Mouse (Mus musculus): ENCODE measurements around the gene Hook2. TPM values are rescaled to one million over a fixed set of nuclear protein-coding genes. Genes with fewer than 3 reads are reported as not detected.

Hook2 gene
- total and polyA plus RNA-seq, 2 experiments from 2014 or later, result 1.9 to 3.5 TPM

DNA sequence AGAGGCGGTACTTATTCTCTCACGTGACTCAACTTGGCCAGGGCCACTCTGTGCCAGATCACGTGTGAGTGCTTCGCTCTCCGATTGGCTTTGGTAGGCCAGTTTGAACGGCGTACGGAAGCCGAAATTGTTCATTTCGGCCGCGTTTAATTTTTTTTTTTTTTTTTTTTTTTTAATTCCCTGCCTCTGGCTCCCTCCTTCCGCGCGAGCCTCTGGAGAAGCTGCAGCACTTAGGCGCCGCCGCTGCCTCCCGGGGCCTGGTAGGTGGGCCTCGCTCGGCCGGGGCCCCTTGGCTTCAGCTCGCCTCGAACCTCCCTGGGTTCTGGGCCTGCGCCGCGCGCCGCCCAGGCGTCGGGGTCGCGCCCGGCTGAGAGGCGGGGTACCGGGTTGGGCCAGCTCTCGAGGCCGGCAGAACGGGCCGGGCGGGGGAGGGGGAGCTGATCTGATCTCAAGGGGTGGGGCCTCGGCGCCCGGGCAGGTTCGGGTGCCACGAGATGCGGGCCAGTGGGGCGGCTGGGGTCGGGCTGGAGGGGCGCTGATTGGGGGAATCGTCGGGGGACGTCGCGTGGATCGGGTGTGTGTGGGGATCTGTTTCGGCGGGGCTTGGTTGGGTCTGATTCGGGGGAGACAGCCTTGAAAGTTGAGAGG, 46.4 kb downstream of the Hook2 start, which contains the start of gene Tnpo2:
Tnpo2 (plus strand) TSS at position 198 of the 648 bp plus-strand sequence.
- TF ChIP-seq EP300 (IDR thresholded peaks at IDR 0.05; ENCODE audit: low read depth) (no peak), CTCF (IDR thresholded peaks at IDR 0.05; ENCODE audit: low read depth) (no peak)
- peak; percentile 95 for ATAC-seq (ENCODE audit: insufficient read depth, low read depth)
- H3K27ac ChIP-seq (ENCODE audit: low read depth), result peak within 1 kb of the TSS; percentile 96
- H3K36me3 ChIP-seq (replicated peaks; ENCODE audit: control insufficient read depth, insufficient read depth, low read length), result peaks cover 27% of the 10 kb centered on the region
- peak within 1 kb of the TSS; percentile 97 for H3K4me2 ChIP-seq (ENCODE audit: low read depth, low read length)
- no peaks in the 10 kb centered on the region for H3K9me3 ChIP-seq (replicated peaks; ENCODE audit: control insufficient read depth, low read length)
- peak within 1 kb of the TSS; percentile 76 for H3K4me3 ChIP-seq (ENCODE audit: low read depth, low read length)
- peak within 1 kb of the TSS; percentile 94 for H3K9ac ChIP-seq (replicated peaks; ENCODE audit: low read depth, low read length)
- no peaks in the 10 kb centered on the region for H3K27me3 ChIP-seq (ENCODE audit: control insufficient read depth, insufficient read depth, low read length)
- peaks cover 14% of the 10 kb centered on the region for H3K4me1 ChIP-seq (ENCODE audit: control insufficient read depth, insufficient read depth)
- WGBS, result under 1% methylated on average over 59 of the region's 59 CpGs
- DNase-seq (ENCODE audit: low spot score), result peak; percentile 98

- WGBS, result 1% methylated on average over 14 of the region's 14 CpGs
Measured at GRCm38 (mm10) chr8:85037366-85037680, 46.9 kb downstream of the Hook2 start.

DNA sequence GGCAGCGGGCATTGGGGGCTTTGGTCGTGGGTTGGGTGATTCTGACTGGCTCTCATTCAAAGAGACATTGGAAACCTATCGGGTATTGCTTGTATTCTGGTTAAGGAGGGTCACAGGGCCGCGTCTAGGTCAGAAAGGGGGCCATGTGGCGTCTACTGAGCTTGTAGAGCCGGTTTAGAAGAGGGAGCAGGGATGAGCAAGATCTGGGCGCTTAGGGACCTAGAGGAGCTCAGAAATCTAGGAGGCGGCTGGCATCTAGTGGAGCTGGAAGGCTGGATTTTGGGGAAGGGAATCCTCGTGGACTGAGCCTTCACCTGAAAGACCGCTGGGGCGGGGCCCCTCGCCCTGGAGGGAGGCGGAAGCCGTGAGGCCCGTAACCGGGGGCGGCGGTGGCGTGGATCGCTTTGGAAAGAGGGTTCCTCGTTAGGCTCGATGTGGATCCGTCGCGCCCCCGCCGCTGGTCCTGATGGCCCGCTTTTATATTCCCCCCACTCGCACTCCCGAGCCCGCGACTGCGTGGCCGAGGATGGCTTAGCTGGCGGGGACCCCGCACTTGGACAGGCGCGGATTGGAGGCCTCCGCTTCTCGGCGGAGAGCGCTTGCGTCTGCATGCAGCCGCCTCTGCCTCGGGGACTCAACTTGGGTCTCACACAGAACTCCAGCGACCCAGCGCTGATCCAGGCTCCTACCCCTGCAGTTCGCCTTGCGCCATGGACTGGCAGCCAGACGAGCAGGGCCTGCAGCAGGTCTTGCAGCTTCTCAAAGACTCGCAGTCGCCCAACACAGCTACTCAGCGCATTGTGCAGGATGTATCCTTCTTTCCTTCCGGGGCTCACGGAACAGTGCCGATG, 47.5 kb downstream of the Hook2 start:
- H3K27me3 ChIP-seq (ENCODE audit: control insufficient read depth, insufficient read depth, low read length), result no peaks in the 10 kb centered on the region
- no peak for TF ChIP-seq EP300 (IDR thresholded peaks at IDR 0.05; ENCODE audit: low read depth)
- no peak for TF ChIP-seq CTCF (IDR thresholded peaks at IDR 0.05; ENCODE audit: low read depth)
- peak overlapping the region; percentile 97 for H3K4me2 ChIP-seq (ENCODE audit: low read depth, low read length)
- H3K9ac ChIP-seq (replicated peaks; ENCODE audit: low read depth, low read length), result peak overlapping the region; percentile 94
- ATAC-seq (ENCODE audit: insufficient read depth, low read depth) (0 out of 2 replicates have a peak, but pooled peaks have one; percentile 2), DNase-seq (ENCODE audit: low spot score) (no peak)
- peak overlapping the region; percentile 76 for H3K4me3 ChIP-seq (ENCODE audit: low read depth, low read length)
- H3K36me3 ChIP-seq (replicated peaks; ENCODE audit: control insufficient read depth, insufficient read depth, low read length), result peaks cover 21% of the 10 kb centered on the region
- peak overlapping the region; percentile 96 for H3K27ac ChIP-seq (ENCODE audit: low read depth)
- no peaks in the 10 kb centered on the region for H3K9me3 ChIP-seq (replicated peaks; ENCODE audit: control insufficient read depth, low read length)
- peaks cover 14% of the 10 kb centered on the region for H3K4me1 ChIP-seq (ENCODE audit: control insufficient read depth, insufficient read depth)
- WGBS, result under 1% methylated on average over 54 of the region's 57 CpGs

More at GRCm38 (mm10) chr8:85037366-85037680, 46.9 kb downstream of the Hook2 start:
- Histone ChIP-seq H3K4me3 (ENCODE audit: low read depth, low read length) (peak overlapping the region; percentile 76), H3K4me2 (ENCODE audit: low read depth, low read length) (peak overlapping the region; percentile 97), H3K9ac (replicated peaks; ENCODE audit: low read depth, low read length) (peak overlapping the region; percentile 94), H3K36me3 (replicated peaks; ENCODE audit: control insufficient read depth, insufficient read depth, low read length) (peaks cover 24% of the 10 kb centered on the region), H3K27ac (ENCODE audit: low read depth) (peak overlapping the region; percentile 96), H3K9me3 (replicated peaks; ENCODE audit: control insufficient read depth, low read length) (no peaks in the 10 kb centered on the region), H3K4me1 (ENCODE audit: control insufficient read depth, insufficient read depth) (peaks cover 14% of the 10 kb centered on the region), H3K27me3 (ENCODE audit: control insufficient read depth, insufficient read depth, low read length) (no peaks in the 10 kb centered on the region)
- TF ChIP-seq EP300 (IDR thresholded peaks at IDR 0.05; ENCODE audit: low read depth) (no peak), CTCF (IDR thresholded peaks at IDR 0.05; ENCODE audit: low read depth) (no peak)
- peak; percentile 28 for ATAC-seq (ENCODE audit: insufficient read depth, low read depth)
- DNase-seq (ENCODE audit: low spot score), result peak; percentile 55

GRCm38 (mm10) chr8:85043619-85044018, 53.2 kb downstream of the Hook2 start:
- Histone ChIP-seq H3K27me3 (ENCODE audit: control insufficient read depth, insufficient read depth, low read length) (no peaks in the 10 kb centered on the region), H3K36me3 (replicated peaks; ENCODE audit: control insufficient read depth, insufficient read depth, low read length) (peaks cover 77% of the 10 kb centered on the region), H3K4me1 (ENCODE audit: control insufficient read depth, insufficient read depth) (peaks cover 3% of the 10 kb centered on the region; the same call in 1 of the 2 replicates), H3K9ac (replicated peaks; ENCODE audit: low read depth, low read length) (no peak overlapping the region), H3K9me3 (replicated peaks; ENCODE audit: control insufficient read depth, low read length) (no peaks in the 10 kb centered on the region), H3K4me3 (ENCODE audit: low read depth, low read length) (no peak overlapping the region), H3K4me2 (ENCODE audit: low read depth, low read length) (no peak overlapping the region), H3K27ac (ENCODE audit: low read depth) (no peak overlapping the region)
- no peak for DNase-seq (ENCODE audit: low spot score)
- no peak for ATAC-seq (ENCODE audit: insufficient read depth, low read depth)
- TF ChIP-seq CTCF (IDR thresholded peaks at IDR 0.05; ENCODE audit: low read depth), result no peak
- TF ChIP-seq EP300 (IDR thresholded peaks at IDR 0.05; ENCODE audit: low read depth), result no peak
- WGBS, result 92% methylated on average over 6 of the region's 6 CpGs

Other genes with a start within 250 kb of the Hook2 start
- 41.9 and 48.5 TPM in 2 replicates for gene Nfix, start 190.3 kb upstream of the Hook2 start, total RNA-seq (2014; rRNA removed; ENCODE audit: low replicate concordance)
- 18.2 TPM in 2 replicates for gene Nfix, start 190.3 kb upstream of the Hook2 start, polyA plus RNA-seq (2015; fragmentation: Nextera tagmentation; extraction: Ambion mirVana)
- 2.1 and 15.4 TPM in 2 replicates for gene Dand5, start 167.8 kb upstream of the Hook2 start, total RNA-seq (2014; rRNA removed; ENCODE audit: low replicate concordance)
- 6.2 and 8.0 TPM in 2 replicates for gene Dand5, start 167.8 kb upstream of the Hook2 start, polyA plus RNA-seq (2015; fragmentation: Nextera tagmentation; extraction: Ambion mirVana)
- 47.1 and 49.8 TPM in 2 replicates for gene Gadd45gip1, start 159.1 kb upstream of the Hook2 start, total RNA-seq (2014; rRNA removed; ENCODE audit: low replicate concordance)
- gene Gadd45gip1, start 159.1 kb upstream of the Hook2 start, polyA plus RNA-seq (2015; fragmentation: Nextera tagmentation; extraction: Ambion mirVana), result 48.1 and 50.0 TPM in 2 replicates
- 89.2 and 126 TPM in 2 replicates for gene Rad23a, start 149.9 kb upstream of the Hook2 start, total RNA-seq (2014; rRNA removed; ENCODE audit: low replicate concordance)
- 111 and 125 TPM in 2 replicates for gene Rad23a, start 149.9 kb upstream of the Hook2 start, polyA plus RNA-seq (2015; fragmentation: Nextera tagmentation; extraction: Ambion mirVana)
- gene Calr, start 143.7 kb upstream of the Hook2 start, total RNA-seq (2014; rRNA removed; ENCODE audit: low replicate concordance), result 211 and 235 TPM in 2 replicates
- 201 and 266 TPM in 2 replicates for gene Calr, start 143.7 kb upstream of the Hook2 start, polyA plus RNA-seq (2015; fragmentation: Nextera tagmentation; extraction: Ambion mirVana)
- 38.6 and 40.0 TPM in 2 replicates for gene Farsa, start 133.6 kb upstream of the Hook2 start, total RNA-seq (2014; rRNA removed; ENCODE audit: low replicate concordance)
- gene Farsa, start 133.6 kb upstream of the Hook2 start, polyA plus RNA-seq (2015; fragmentation: Nextera tagmentation; extraction: Ambion mirVana), result 36.3 and 38.3 TPM in 2 replicates
- 0.15 and 1.7 TPM in 2 replicates for gene Syce2, start 118.5 kb upstream of the Hook2 start, total RNA-seq (2014; rRNA removed; ENCODE audit: low replicate concordance)
- 9.7 and 11.8 TPM in 2 replicates for gene Syce2, start 118.5 kb upstream of the Hook2 start, polyA plus RNA-seq (2015; fragmentation: Nextera tagmentation; extraction: Ambion mirVana)
- gene Gcdh, start 96.7 kb upstream of the Hook2 start, total RNA-seq (2014; rRNA removed; ENCODE audit: low replicate concordance), result 45.5 and 52.8 TPM in 2 replicates
- gene Gcdh, start 96.7 kb upstream of the Hook2 start, polyA plus RNA-seq (2015; fragmentation: Nextera tagmentation; extraction: Ambion mirVana), result 33.0 and 33.5 TPM in 2 replicates
- gene Klf1, start 88.7 kb upstream of the Hook2 start, total RNA-seq (2014; rRNA removed; ENCODE audit: low replicate concordance), result not detected in 2 replicates
- gene Klf1, start 88.7 kb upstream of the Hook2 start, polyA plus RNA-seq (2015; fragmentation: Nextera tagmentation; extraction: Ambion mirVana), result 0.27 and 0.56 TPM in 2 replicates
- 6.0 and 11.0 TPM in 2 replicates for gene Dnase2a, start 82.0 kb upstream of the Hook2 start, total RNA-seq (2014; rRNA removed; ENCODE audit: low replicate concordance)
- 4.6 and 5.6 TPM in 2 replicates for gene Dnase2a, start 82.0 kb upstream of the Hook2 start, polyA plus RNA-seq (2015; fragmentation: Nextera tagmentation; extraction: Ambion mirVana)
- 0.08 TPM in 1 of 2 replicates, not detected in the other for gene Mast1, start 53.2 kb upstream of the Hook2 start, total RNA-seq (2014; rRNA removed; ENCODE audit: low replicate concordance)
- gene Mast1, start 53.2 kb upstream of the Hook2 start, polyA plus RNA-seq (2015; fragmentation: Nextera tagmentation; extraction: Ambion mirVana), result 0.05 TPM in 1 of 2 replicates, not detected in the other
- not detected in 2 replicates for gene Rtbdn, start 43.6 kb upstream of the Hook2 start, total RNA-seq (2014; rRNA removed; ENCODE audit: low replicate concordance)
- gene Rtbdn, start 43.6 kb upstream of the Hook2 start, polyA plus RNA-seq (2015; fragmentation: Nextera tagmentation; extraction: Ambion mirVana), result 0.10 TPM in 1 of 2 replicates, not detected in the other
- not detected in 2 replicates for gene Gm49661, start 21.2 kb upstream of the Hook2 start, total RNA-seq (2014; rRNA removed; ENCODE audit: low replicate concordance)
- gene Gm49661, start 21.2 kb upstream of the Hook2 start, polyA plus RNA-seq (2015; fragmentation: Nextera tagmentation; extraction: Ambion mirVana), result not detected in 2 replicates
- gene Prdx2, start 21.0 kb upstream of the Hook2 start, total RNA-seq (2014; rRNA removed; ENCODE audit: low replicate concordance), result 647 and 809 TPM in 2 replicates
- 758 and 782 TPM in 2 replicates for gene Prdx2, start 21.0 kb upstream of the Hook2 start, polyA plus RNA-seq (2015; fragmentation: Nextera tagmentation; extraction: Ambion mirVana)
- 57.9 and 76.4 TPM in 2 replicates for gene Rnaseh2a, start 20.8 kb upstream of the Hook2 start, total RNA-seq (2014; rRNA removed; ENCODE audit: low replicate concordance)
- gene Rnaseh2a, start 20.8 kb upstream of the Hook2 start, polyA plus RNA-seq (2015; fragmentation: Nextera tagmentation; extraction: Ambion mirVana), result 52.6 and 57.3 TPM in 2 replicates
- gene Junb, start 11.9 kb upstream of the Hook2 start, total RNA-seq (2014; rRNA removed; ENCODE audit: low replicate concordance), result 28.9 and 39.6 TPM in 2 replicates
- gene Junb, start 11.9 kb upstream of the Hook2 start, polyA plus RNA-seq (2015; fragmentation: Nextera tagmentation; extraction: Ambion mirVana), result 10.3 and 13.0 TPM in 2 replicates
- not detected in 2 replicates for gene Best2, start 23.9 kb downstream of the Hook2 start, total RNA-seq (2014; rRNA removed; ENCODE audit: low replicate concordance)
- not detected in 2 replicates for gene Best2, start 23.9 kb downstream of the Hook2 start, polyA plus RNA-seq (2015; fragmentation: Nextera tagmentation; extraction: Ambion mirVana)
- 134 and 152 TPM in 2 replicates for gene Asna1, start 34.7 kb downstream of the Hook2 start, total RNA-seq (2014; rRNA removed; ENCODE audit: low replicate concordance)
- gene Asna1, start 34.7 kb downstream of the Hook2 start, polyA plus RNA-seq (2015; fragmentation: Nextera tagmentation; extraction: Ambion mirVana), result 106 and 110 TPM in 2 replicates
- 98.5 and 196 TPM in 2 replicates for gene Trir, start 36.2 kb downstream of the Hook2 start, total RNA-seq (2014; rRNA removed; ENCODE audit: low replicate concordance)
- 62.4 and 66.5 TPM in 2 replicates for gene Trir, start 36.2 kb downstream of the Hook2 start, polyA plus RNA-seq (2015; fragmentation: Nextera tagmentation; extraction: Ambion mirVana)
- 27.4 and 34.8 TPM in 2 replicates for gene Tnpo2, start 46.3 kb downstream of the Hook2 start, total RNA-seq (2014; rRNA removed; ENCODE audit: low replicate concordance)
- gene Tnpo2, start 46.3 kb downstream of the Hook2 start, polyA plus RNA-seq (2015; fragmentation: Nextera tagmentation; extraction: Ambion mirVana), result 11.5 and 13.0 TPM in 2 replicates
- 29.1 and 32.6 TPM in 2 replicates for gene Fbxw9, start 69.5 kb downstream of the Hook2 start, total RNA-seq (2014; rRNA removed; ENCODE audit: low replicate concordance)
- gene Fbxw9, start 69.5 kb downstream of the Hook2 start, polyA plus RNA-seq (2015; fragmentation: Nextera tagmentation; extraction: Ambion mirVana), result 16.2 and 16.5 TPM in 2 replicates
- gene Gm5741, start 77.4 kb downstream of the Hook2 start, total RNA-seq (2014; rRNA removed; ENCODE audit: low replicate concordance), result not detected in 2 replicates
- not detected in 2 replicates for gene Gm5741, start 77.4 kb downstream of the Hook2 start, polyA plus RNA-seq (2015; fragmentation: Nextera tagmentation; extraction: Ambion mirVana)
- 25.9 and 48.2 TPM in 2 replicates for gene Dhps, start 81.2 kb downstream of the Hook2 start, total RNA-seq (2014; rRNA removed; ENCODE audit: low replicate concordance)
- 45.0 and 48.3 TPM in 2 replicates for gene Dhps, start 81.2 kb downstream of the Hook2 start, polyA plus RNA-seq (2015; fragmentation: Nextera tagmentation; extraction: Ambion mirVana)
- 101 and 116 TPM in 2 replicates for gene Wdr83os, start 90.1 kb downstream of the Hook2 start, total RNA-seq (2014; rRNA removed; ENCODE audit: low replicate concordance)
- 99.8 and 103 TPM in 2 replicates for gene Wdr83os, start 90.1 kb downstream of the Hook2 start, polyA plus RNA-seq (2015; fragmentation: Nextera tagmentation; extraction: Ambion mirVana)
- gene Wdr83, start 90.7 kb downstream of the Hook2 start, total RNA-seq (2014; rRNA removed; ENCODE audit: low replicate concordance), result 16.2 and 31.0 TPM in 2 replicates
- gene Wdr83, start 90.7 kb downstream of the Hook2 start, polyA plus RNA-seq (2015; fragmentation: Nextera tagmentation; extraction: Ambion mirVana), result 38.8 and 42.9 TPM in 2 replicates
- 47.2 and 87.1 TPM in 2 replicates for gene Man2b1, start 92.7 kb downstream of the Hook2 start, total RNA-seq (2014; rRNA removed; ENCODE audit: low replicate concordance)
- 24.0 and 24.9 TPM in 2 replicates for gene Man2b1, start 92.7 kb downstream of the Hook2 start, polyA plus RNA-seq (2015; fragmentation: Nextera tagmentation; extraction: Ambion mirVana)
- gene Zfp791, start 132.5 kb downstream of the Hook2 start, total RNA-seq (2014; rRNA removed; ENCODE audit: low replicate concordance), result 0.15 TPM in 1 of 2 replicates, not detected in the other
- 0.97 and 1.2 TPM in 2 replicates for gene Zfp791, start 132.5 kb downstream of the Hook2 start, polyA plus RNA-seq (2015; fragmentation: Nextera tagmentation; extraction: Ambion mirVana)
- gene Cks1brt, start 161.3 kb downstream of the Hook2 start, total RNA-seq (2014; rRNA removed; ENCODE audit: low replicate concordance), result not detected in 2 replicates
- gene Cks1brt, start 161.3 kb downstream of the Hook2 start, polyA plus RNA-seq (2015; fragmentation: Nextera tagmentation; extraction: Ambion mirVana), result not detected in 2 replicates
- gene Olfr371, start 235.4 kb downstream of the Hook2 start, total RNA-seq (2014; rRNA removed; ENCODE audit: low replicate concordance), result not detected in 2 replicates
- not detected in 2 replicates for gene Olfr371, start 235.4 kb downstream of the Hook2 start, polyA plus RNA-seq (2015; fragmentation: Nextera tagmentation; extraction: Ambion mirVana)

Measured in heart, postnatal 0 days (tissue).